In genomic region chr11:118208672-118209272, GRCm38 (mm10) we compare ENCODE assay signal across 8 mouse cellular contexts. TPM values are rescaled to one million over a fixed set of nuclear protein-coding genes. Genes with fewer than 3 reads are reported as not detected.
DNase-seq lines count a peak whose midpoint lies in the region; ATAC-seq and TF ChIP-seq lines count a peak whose summit lies in the region.

No protein-coding gene starts in this region.

- H3K4me2 ChIP-seq in lung, embryonic 14.5 days = no peak overlapping the region
- no peak overlapping the region for H3K4me2 ChIP-seq in forebrain, embryonic 16.5 days (ENCODE audit: low read length)
- H3K4me2 ChIP-seq in midbrain, embryonic 14.5 days (ENCODE audit: low read length) = no peak overlapping the region

- no peaks in the 10 kb centered on the region for H3K27me3 ChIP-seq in lung, embryonic 14.5 days (ENCODE audit: insufficient read depth, low read length)
- H3K27me3 ChIP-seq in forebrain, embryonic 16.5 days (replicated peaks; ENCODE audit: control insufficient read depth, insufficient read depth, low read length) = no peaks in the 10 kb centered on the region
- no peaks in the 10 kb centered on the region for H3K27me3 ChIP-seq in midbrain, embryonic 14.5 days (ENCODE audit: control insufficient read depth, insufficient read depth, low read length)

- peak; percentile 38 for DNase-seq in cerebellum, adult 11-12 months
- no peak for DNase-seq in cerebellum, adult 11 months
- peak; percentile 54 for DNase-seq in lung, embryonic 14.5 days
- DNase-seq in lung, postnatal 14 days = no peak
- no peak for DNase-seq in midbrain, embryonic 14.5 days
- no peak for DNase-seq in adipocyte (ENCODE audit: low spot score)
- DNase-seq in lung, postnatal 25 days (ENCODE audit: low spot score) = no peak

- WGBS in lung, embryonic 14.5 days = 18% methylated on average over 8 of the region's 8 CpGs
- WGBS in forebrain, embryonic 16.5 days = 31% methylated on average over 8 of the region's 8 CpGs
- 32% methylated on average over 8 of the region's 8 CpGs for WGBS in midbrain, embryonic 14.5 days

- TF ChIP-seq CTCF in lung, embryonic 14.5 days (IDR thresholded peaks at IDR 0.05; ENCODE audit: low read depth) = no peak

- peak overlapping the region; percentile 54 for H3K27ac ChIP-seq in lung, embryonic 14.5 days (ENCODE audit: low read depth)
- peak overlapping the region; percentile 26; the same call in 1 of the 2 replicates for H3K27ac ChIP-seq in forebrain, embryonic 16.5 days (ENCODE audit: low read length)
- H3K27ac ChIP-seq in midbrain, embryonic 14.5 days (replicated peaks; ENCODE audit: low read depth, low read length) = no peak overlapping the region; the same call in 1 of the 2 replicates

- H3K9ac ChIP-seq in lung, embryonic 14.5 days = no peak overlapping the region
- no peak overlapping the region for H3K9ac ChIP-seq in forebrain, embryonic 16.5 days (replicated peaks; ENCODE audit: low read depth, low read length)
- 0 out of 2 replicates have a peak overlapping the region, but pooled peaks have one; percentile 4 for H3K9ac ChIP-seq in midbrain, embryonic 14.5 days (replicated peaks; ENCODE audit: low read length)

- no peaks in the 10 kb centered on the region for H3K9me3 ChIP-seq in lung, embryonic 14.5 days (ENCODE audit: low read depth, low read length)
- H3K9me3 ChIP-seq in forebrain, embryonic 16.5 days (ENCODE audit: control insufficient read depth, low read length) = no peaks in the 10 kb centered on the region
- H3K9me3 ChIP-seq in midbrain, embryonic 14.5 days (ENCODE audit: control insufficient read depth, low read length) = no peaks in the 10 kb centered on the region

- H3K36me3 ChIP-seq in lung, embryonic 14.5 days (ENCODE audit: insufficient read depth) = no peaks in the 10 kb centered on the region
- no peaks in the 10 kb centered on the region for H3K36me3 ChIP-seq in forebrain, embryonic 16.5 days (ENCODE audit: control insufficient read depth, insufficient read depth)
- no peaks in the 10 kb centered on the region for H3K36me3 ChIP-seq in midbrain, embryonic 14.5 days (ENCODE audit: control insufficient read depth, insufficient read depth, low read length)

- peak; percentile 60; the same call in 1 of the 2 replicates for ATAC-seq in lung, embryonic 14.5 days (ENCODE audit: insufficient read depth)
- ATAC-seq in forebrain, embryonic 16.5 days = 0 out of 2 replicates have a peak, but pooled peaks have one; percentile 43
- ATAC-seq in midbrain, embryonic 14.5 days (ENCODE audit: low FRiP score, low TSS enrichment) = no peak

- H3K4me3 ChIP-seq in lung, embryonic 14.5 days (ENCODE audit: low read depth, low read length) = no peak overlapping the region
- H3K4me3 ChIP-seq in forebrain, embryonic 16.5 days (replicated peaks; ENCODE audit: low read length) = no peak overlapping the region
- H3K4me3 ChIP-seq in midbrain, embryonic 14.5 days (replicated peaks; ENCODE audit: low read depth, low read length) = no peak overlapping the region

- H3K4me1 ChIP-seq in lung, embryonic 14.5 days (ENCODE audit: insufficient read depth) = peaks cover 6% of the 10 kb centered on the region; the same call in 1 of the 2 replicates
- peaks cover 46% of the 10 kb centered on the region for H3K4me1 ChIP-seq in forebrain, embryonic 16.5 days (replicated peaks; ENCODE audit: control insufficient read depth, insufficient read depth, low read length)
- H3K4me1 ChIP-seq in midbrain, embryonic 14.5 days (ENCODE audit: control insufficient read depth, insufficient read depth, low read length) = peaks cover 42% of the 10 kb centered on the region

RNA-seq across cellular contexts. Expression of gene Cyth1, which starts 39.6 kb away (rescaled TPM):
- 10.5 and 11.5 TPM in 2 replicates for polyA plus RNA-seq in lung, embryonic 14.5 days (2014; fragmentation: Nextera tagmentation; extraction: Ambion mirVana)
- polyA plus RNA-seq in forebrain, embryonic 16.5 days (2015; fragmentation: Nextera tagmentation; extraction: Ambion mirVana) = 32.1 and 35.2 TPM in 2 replicates
- polyA plus RNA-seq in midbrain, embryonic 14.5 days (2014; fragmentation: Nextera tagmentation; extraction: Ambion mirVana) = 23.3 and 33.3 TPM in 2 replicates

Comparison
In these comparisons a context has a peak if more than half of its experiments do, and no peak if none do; other contexts are left out.
1. DNase-seq: peak in cerebellum, adult 11-12 months (single experiment) and lung, embryonic 14.5 days (single experiment); none in cerebellum, adult 11 months (single experiment), lung, postnatal 14 days (single experiment), midbrain, embryonic 14.5 days (single experiment), adipocyte (single experiment) and lung, postnatal 25 days (single experiment).